Mouse (Mus musculus): ENCODE measurements around the gene Scgb1b20. TPM values are rescaled to one million over a fixed set of nuclear protein-coding genes. Genes with fewer than 3 reads are reported as not detected.

Scgb1b20 gene
- not detected in 2 replicates for polyA plus RNA-seq (2015; fragmentation: Nextera tagmentation; extraction: Ambion mirVana)

GRCm38 (mm10) chr7:33372934-33373333 is at the start of gene Scgb1b20:
TSS of gene Scgb1b20 (plus strand) at chr7:33373234.

GRCm38 (mm10) chr7:33366222-33366621 is 6.8 kb upstream of the Scgb1b20 start, which contains the start of gene Scgb2b20:
TSS of gene Scgb2b20 (minus strand) at chr7:33366322.

Other genes with a start within 250 kb of the Scgb1b20 start
- not detected in 2 replicates for gene Scgb2b18, start 199.4 kb upstream of the Scgb1b20 start, polyA plus RNA-seq (2015; fragmentation: Nextera tagmentation; extraction: Ambion mirVana)
- gene Scgb1b18, start 187.7 kb upstream of the Scgb1b20 start, polyA plus RNA-seq (2015; fragmentation: Nextera tagmentation; extraction: Ambion mirVana), result not detected in 2 replicates
- gene Scgb2b19, start 92.9 kb upstream of the Scgb1b20 start, polyA plus RNA-seq (2015; fragmentation: Nextera tagmentation; extraction: Ambion mirVana), result not detected in 2 replicates
- gene Scgb1b19, start 85.9 kb upstream of the Scgb1b20 start, polyA plus RNA-seq (2015; fragmentation: Nextera tagmentation; extraction: Ambion mirVana), result not detected in 2 replicates
- not detected in 2 replicates for gene Scgb2b20, start 6.9 kb upstream of the Scgb1b20 start, polyA plus RNA-seq (2015; fragmentation: Nextera tagmentation; extraction: Ambion mirVana)
- gene Scgb2b21, start 147.2 kb downstream of the Scgb1b20 start, polyA plus RNA-seq (2015; fragmentation: Nextera tagmentation; extraction: Ambion mirVana), result not detected in 2 replicates